Mouse (Mus musculus) forebrain, embryonic 16.5 days (tissue): ENCODE results near the gene Fbln7. TPM values are rescaled to one million over a fixed set of nuclear protein-coding genes. Genes with fewer than 3 reads are reported as not detected.

Experiments
- ATAC-seq: fragments of 200-750 bp; cut with Nextera tagmentation; 2 replicates; pipeline ENCODE4 v1.8.0; 2017; ENCODE audit warnings: mild to moderate bottlenecking, moderate library complexity
- H3K27ac ChIP-seq: fragments of 300-500 bp; sonication (generic); 2 replicates; pipeline ENCODE4 v1.5.1; 2014; ENCODE audit warnings: low read length, control low read depth
- H3K27me3 ChIP-seq: fragments of 300-500 bp; sonication (generic); replicated peaks from 2 replicates; pipeline ENCODE4 v1.6.1; 2014; ENCODE audit warnings: low read length; ENCODE audit not compliant: control insufficient read depth, insufficient read depth
- H3K36me3 ChIP-seq: fragments of 300-500 bp; sonication (generic); 2 replicates; pipeline ENCODE4 v1.6.1; 2014; ENCODE audit not compliant: control insufficient read depth, insufficient read depth
- H3K4me1 ChIP-seq: fragments of 300-500 bp; sonication (generic); replicated peaks from 2 replicates; pipeline ENCODE4 v1.6.1; 2014; ENCODE audit warnings: low read length; ENCODE audit not compliant: control insufficient read depth, insufficient read depth
- H3K4me2 ChIP-seq: fragments of 300-500 bp; sonication (generic); 2 replicates; pipeline ENCODE4 v1.6.1; 2014; ENCODE audit warnings: mild to moderate bottlenecking, low read length, control low read depth
- H3K4me3 ChIP-seq: fragments of 300-500 bp; sonication (generic); replicated peaks from 2 replicates; pipeline ENCODE4 v1.5.1; 2014; ENCODE audit warnings: mild to moderate bottlenecking, low read length, control low read depth
- H3K9ac ChIP-seq: fragments of 300-500 bp; sonication (generic); replicated peaks from 2 replicates; pipeline ENCODE4 v1.6.1; 2014; ENCODE audit warnings: low read depth, low read length, control low read depth
- H3K9me3 ChIP-seq: fragments of 300-500 bp; sonication (generic); 2 replicates; pipeline ENCODE4 v1.6.1; 2016; ENCODE audit warnings: low read length; ENCODE audit not compliant: control insufficient read depth
- WGBS: fragments of 180-500 bp; shearing (Covaris S2); extraction: QIAGEN DNeasy Blood & Tissue Kit; methylation state at CpG from one replicate; pipeline ENCODE4 v1.1.7; 2014; 5-methylcytosine and 5-hydroxymethylcytosine counted together
- polyA plus RNA-seq: library from polyadenylated mRNA; unstranded; fragments of >200 nt; fragmentation: Nextera tagmentation; extraction: Ambion mirVana; gene quantifications from 2 replicates; pipeline ENCODE4 v1.2.1, GENCODE M21; 2015

Fbln7 gene
- polyA plus RNA-seq = 1.7 and 2.4 TPM in 2 replicates

DNA sequence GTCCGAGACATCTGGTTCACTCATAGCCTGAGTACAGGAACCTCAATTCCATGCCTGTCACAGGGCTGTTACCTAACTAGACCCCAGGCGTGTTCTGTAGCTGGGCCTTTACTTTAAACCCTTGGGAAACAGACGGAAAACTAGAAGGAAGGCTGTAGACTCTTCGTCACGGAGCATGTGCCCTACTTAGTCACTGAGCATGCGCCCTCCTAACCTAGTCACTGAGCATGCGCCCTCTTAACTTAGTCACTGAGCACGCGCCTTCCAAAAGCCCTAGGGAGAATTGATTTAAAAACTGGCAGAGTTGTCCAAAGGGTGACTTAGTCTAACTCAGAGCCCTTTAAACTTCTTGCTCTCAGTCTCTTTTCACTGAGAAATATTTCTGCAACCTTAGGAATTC lies at the start of gene Fbln7:
TSS of gene Fbln7 (plus strand) at position 346 of the 400 bp plus-strand sequence.
- no peak within 1 kb of the TSS for H3K27ac ChIP-seq
- WGBS = 93% methylated on average over 9 of the region's 9 CpGs
- peak within 1 kb of the TSS; percentile 68 for H3K9ac ChIP-seq
- H3K27me3 ChIP-seq = peaks cover 4% of the 10 kb centered on the region; the same call in 1 of the 2 replicates
- H3K4me1 ChIP-seq = peaks cover 7% of the 10 kb centered on the region
- no peak for ATAC-seq
- no peaks in the 10 kb centered on the region for H3K36me3 ChIP-seq
- no peaks in the 10 kb centered on the region for H3K9me3 ChIP-seq
- peak within 1 kb of the TSS; percentile 55 for H3K4me3 ChIP-seq
- H3K4me2 ChIP-seq = peak within 1 kb of the TSS; percentile 96

DNA sequence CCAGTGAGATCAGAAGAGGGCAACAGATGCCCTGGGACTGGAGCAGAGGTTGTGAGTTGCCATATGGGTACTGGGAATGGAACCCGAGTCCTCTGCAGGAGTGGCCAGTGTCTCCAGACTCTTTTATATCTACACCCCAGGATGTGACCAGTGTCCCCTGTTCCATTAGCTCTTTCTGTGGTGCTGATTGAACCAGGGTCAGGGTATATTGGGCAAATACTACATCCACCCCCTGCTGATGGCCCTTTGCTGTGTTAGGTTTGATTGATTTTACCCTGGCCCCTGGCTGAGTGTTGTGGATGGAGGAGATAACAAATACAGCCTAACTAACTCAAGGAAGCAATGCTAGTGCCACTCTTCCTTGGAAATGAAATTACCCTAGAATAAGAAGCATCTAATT lies 46.5 kb upstream of the Fbln7 start:
- Histone ChIP-seq H3K27ac (no peak overlapping the region), H3K36me3 (no peaks in the 10 kb centered on the region), H3K27me3 (no peaks in the 10 kb centered on the region), H3K4me3 (no peak overlapping the region), H3K9ac (no peak overlapping the region), H3K4me2 (no peak overlapping the region), H3K4me1 (peaks cover 15% of the 10 kb centered on the region), H3K9me3 (no peaks in the 10 kb centered on the region)
- WGBS = 68% methylated on average over 1 of the region's 1 CpGs
- no peak for ATAC-seq

DNA sequence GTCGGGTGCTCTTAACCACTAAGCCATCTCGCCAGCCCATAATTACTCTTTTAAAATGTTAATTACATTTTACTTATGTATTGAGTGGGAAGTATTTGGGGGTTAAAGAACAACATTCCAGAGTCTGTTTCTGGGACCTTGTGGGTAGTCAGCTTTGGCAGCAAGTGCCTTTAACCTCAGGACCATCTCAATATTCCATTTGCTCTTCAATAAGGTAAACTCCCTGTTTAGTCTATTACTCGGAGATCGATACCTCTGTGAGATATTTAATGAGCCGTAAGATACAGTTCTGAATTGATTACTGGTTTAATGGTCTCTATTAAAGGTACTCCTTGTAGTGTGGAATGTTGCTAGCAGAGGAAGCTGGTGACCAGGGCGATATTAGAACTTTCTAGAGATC lies 45.9 kb upstream of the Fbln7 start:
- Histone ChIP-seq H3K27ac (no peak overlapping the region), H3K9ac (no peak overlapping the region), H3K27me3 (no peaks in the 10 kb centered on the region), H3K4me3 (peak overlapping the region; percentile 2; the same call in 1 of the 2 replicates), H3K36me3 (no peaks in the 10 kb centered on the region), H3K4me1 (peaks cover 15% of the 10 kb centered on the region), H3K9me3 (no peaks in the 10 kb centered on the region), H3K4me2 (peak overlapping the region; percentile 64)
- WGBS = 40% methylated on average over 6 of the region's 6 CpGs
- ATAC-seq = no peak

DNA sequence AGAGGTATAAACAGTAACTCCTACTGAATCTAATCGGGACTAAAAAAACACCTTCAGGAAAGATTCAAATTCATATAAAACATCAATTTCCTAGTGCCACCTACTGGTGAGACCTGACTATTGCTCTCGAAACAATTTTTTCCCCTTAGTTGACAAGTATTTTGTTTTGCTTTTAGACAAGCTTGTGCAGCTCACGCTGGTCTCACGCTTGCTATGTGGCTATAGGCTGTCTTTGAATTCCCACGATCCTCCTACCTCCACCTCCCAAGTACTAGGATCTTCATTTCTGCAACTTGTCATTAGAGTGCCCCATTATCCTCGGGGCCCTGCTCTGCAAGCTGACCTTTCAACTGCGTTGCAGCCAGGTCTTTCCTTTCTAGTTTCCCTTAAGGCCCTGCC lies 45.4 kb upstream of the Fbln7 start:
- Histone ChIP-seq H3K36me3 (no peaks in the 10 kb centered on the region), H3K4me1 (peaks cover 15% of the 10 kb centered on the region), H3K9me3 (no peaks in the 10 kb centered on the region), H3K27me3 (no peaks in the 10 kb centered on the region), H3K27ac (peak overlapping the region; percentile 73), H3K9ac (0 out of 2 replicates have a peak overlapping the region, but pooled peaks have one; percentile 7), H3K4me3 (peak overlapping the region; percentile 88), H3K4me2 (peak overlapping the region; percentile 64)
- peak; percentile 54 for ATAC-seq
- WGBS = 0% methylated on average over 7 of the region's 7 CpGs

DNA sequence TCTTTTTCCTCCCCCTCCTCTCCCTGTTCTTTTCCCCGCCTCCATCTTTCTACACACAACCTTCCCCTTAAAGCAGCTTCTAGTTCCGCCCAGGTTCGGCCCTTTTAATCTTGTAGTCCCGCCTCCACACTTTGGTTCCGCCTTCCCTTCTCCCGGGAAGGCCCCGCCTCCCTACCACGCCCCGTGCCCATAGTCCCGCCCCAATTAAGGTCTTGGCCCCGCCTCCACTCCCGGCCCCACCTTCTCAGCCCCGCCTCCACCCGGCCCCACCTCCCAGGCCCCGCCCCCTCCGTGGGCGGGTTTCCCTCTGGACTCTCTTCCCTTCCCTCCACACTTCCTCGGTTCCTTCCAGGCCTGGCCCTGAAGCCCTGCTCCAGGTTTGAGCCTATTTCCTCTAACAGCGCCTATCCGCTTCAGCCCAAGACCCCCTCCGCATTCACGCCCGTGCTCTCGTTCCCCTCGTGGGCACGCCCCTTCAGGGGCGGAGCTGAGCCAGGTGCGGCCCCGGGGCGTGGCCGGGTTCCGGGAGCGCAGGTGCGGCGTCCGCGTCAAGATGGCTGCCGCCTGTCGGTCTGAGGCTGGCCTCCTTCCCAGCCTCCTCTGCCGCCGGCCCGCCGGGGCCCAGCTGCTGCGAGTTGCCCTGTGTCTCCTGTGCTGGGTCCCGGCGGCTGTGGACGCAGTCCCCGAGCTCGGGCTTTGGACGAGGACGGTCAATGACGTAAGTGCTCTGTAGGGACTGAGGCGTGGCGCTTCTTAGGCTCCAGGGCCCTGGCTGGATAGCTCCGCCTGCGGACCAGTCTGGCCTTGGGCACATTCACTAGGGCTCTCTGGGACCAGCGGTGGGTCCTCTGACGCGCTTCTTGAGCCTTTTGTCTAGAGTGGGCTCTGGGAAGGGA lies 44.7 kb upstream of the Fbln7 start, which contains the start of gene Tmem87b:
TSS of gene Tmem87b (plus strand) at position 333 of the 896 bp plus-strand sequence.
- Histone ChIP-seq H3K4me2 (peak within 1 kb of the TSS; percentile 64), H3K9me3 (no peaks in the 10 kb centered on the region), H3K27ac (peak within 1 kb of the TSS; percentile 96), H3K4me1 (peaks cover 15% of the 10 kb centered on the region), H3K36me3 (no peaks in the 10 kb centered on the region), H3K27me3 (no peaks in the 10 kb centered on the region), H3K9ac (peak within 1 kb of the TSS; percentile 87), H3K4me3 (peak within 1 kb of the TSS; percentile 88)
- peak; percentile 94 for ATAC-seq
- WGBS = under 1% methylated on average over 59 of the region's 59 CpGs

DNA sequence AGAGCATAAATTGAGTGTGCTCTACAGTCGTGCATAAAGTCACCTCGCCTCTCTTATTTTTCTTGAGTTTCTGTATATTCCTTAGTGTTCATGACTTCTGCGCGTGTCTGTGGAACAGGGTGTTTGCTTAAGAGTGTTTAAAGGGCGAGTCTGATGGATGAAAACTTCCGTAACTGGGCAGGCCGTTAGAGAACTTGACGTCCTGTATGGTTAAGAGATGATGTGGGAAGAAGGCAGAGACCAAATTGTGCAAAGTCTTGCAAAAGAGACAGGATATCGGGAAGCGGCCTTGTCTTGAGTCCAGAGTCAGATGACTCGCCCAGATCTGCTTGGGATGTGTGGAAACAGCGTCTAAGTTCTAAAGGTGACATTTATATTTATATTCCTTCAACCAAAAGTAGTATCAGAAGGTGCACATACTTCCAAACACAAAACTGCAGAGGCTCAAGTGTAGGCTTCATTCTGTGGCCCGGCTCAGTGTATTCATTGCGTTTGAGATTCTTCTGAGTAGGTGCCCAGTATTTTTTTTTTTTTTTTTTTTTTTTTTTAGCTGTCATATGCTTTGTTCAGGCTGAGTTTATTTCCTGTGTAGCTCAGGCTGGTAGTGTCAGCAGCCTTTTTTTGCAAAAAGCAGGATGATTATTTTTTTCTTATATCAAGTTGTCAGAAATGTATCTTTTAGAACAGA lies 43.7 kb upstream of the Fbln7 start:
- 11% methylated on average over 14 of the region's 14 CpGs for WGBS
- H3K27ac ChIP-seq = peak overlapping the region; percentile 96
- peak overlapping the region; percentile 87 for H3K9ac ChIP-seq
- H3K36me3 ChIP-seq = no peaks in the 10 kb centered on the region
- no peak for ATAC-seq
- peaks cover 15% of the 10 kb centered on the region for H3K4me1 ChIP-seq
- H3K4me3 ChIP-seq = peak overlapping the region; percentile 88
- no peaks in the 10 kb centered on the region for H3K27me3 ChIP-seq
- H3K9me3 ChIP-seq = no peaks in the 10 kb centered on the region
- peak overlapping the region; percentile 64 for H3K4me2 ChIP-seq

DNA sequence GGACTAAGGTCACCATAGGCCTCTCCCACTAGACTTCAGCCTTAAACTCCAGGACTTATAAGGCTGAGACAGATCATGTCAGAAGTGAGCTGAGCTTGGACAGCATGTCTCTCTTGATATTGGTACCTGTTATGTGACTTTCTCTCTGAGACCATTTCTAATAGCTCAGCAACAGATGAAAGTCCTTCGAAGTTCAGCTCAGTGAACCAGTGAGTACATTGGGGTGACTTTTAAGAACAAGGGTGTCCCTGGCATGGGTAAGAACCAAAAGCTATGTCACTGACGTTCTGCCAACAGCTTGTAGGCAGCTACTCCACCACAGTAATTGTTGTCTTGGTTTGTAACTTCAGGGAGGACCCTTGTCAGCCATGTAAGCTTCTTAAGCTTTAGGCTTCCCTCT lies 42.1 kb upstream of the Fbln7 start:
- no peak overlapping the region for H3K4me2 ChIP-seq
- H3K9me3 ChIP-seq = no peaks in the 10 kb centered on the region
- H3K27me3 ChIP-seq = no peaks in the 10 kb centered on the region
- ATAC-seq = no peak
- H3K27ac ChIP-seq = no peak overlapping the region
- no peak overlapping the region for H3K9ac ChIP-seq
- no peaks in the 10 kb centered on the region for H3K36me3 ChIP-seq
- H3K4me1 ChIP-seq = peaks cover 15% of the 10 kb centered on the region
- 88% methylated on average over 2 of the region's 2 CpGs for WGBS
- no peak overlapping the region for H3K4me3 ChIP-seq

DNA sequence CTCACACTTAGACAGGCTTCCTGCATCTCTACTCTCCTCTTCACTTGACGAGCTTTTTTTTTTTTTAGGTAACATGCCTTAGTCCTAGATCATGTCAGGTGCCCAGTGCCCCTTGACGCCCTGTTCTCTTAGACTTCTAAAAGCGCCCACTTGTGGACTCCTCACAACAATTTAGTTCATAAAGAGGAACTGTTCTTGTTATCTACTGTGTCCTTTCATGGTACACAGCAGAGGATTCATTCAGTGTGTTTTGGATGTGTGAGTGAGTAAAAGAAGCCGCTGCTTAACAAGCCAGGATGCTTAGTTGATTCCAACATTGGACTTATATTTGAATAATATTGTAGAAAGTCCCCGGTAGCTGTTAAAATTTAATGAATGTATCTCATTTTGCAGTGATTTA lies 38.9 kb upstream of the Fbln7 start:
- no peak for ATAC-seq
- Histone ChIP-seq H3K4me2 (no peak overlapping the region), H3K27me3 (no peaks in the 10 kb centered on the region), H3K4me3 (no peak overlapping the region), H3K4me1 (peaks cover 8% of the 10 kb centered on the region), H3K27ac (no peak overlapping the region), H3K9me3 (no peaks in the 10 kb centered on the region), H3K36me3 (peaks cover 8% of the 10 kb centered on the region; the same call in 1 of the 2 replicates), H3K9ac (no peak overlapping the region)
- 78% methylated on average over 5 of the region's 5 CpGs for WGBS

DNA sequence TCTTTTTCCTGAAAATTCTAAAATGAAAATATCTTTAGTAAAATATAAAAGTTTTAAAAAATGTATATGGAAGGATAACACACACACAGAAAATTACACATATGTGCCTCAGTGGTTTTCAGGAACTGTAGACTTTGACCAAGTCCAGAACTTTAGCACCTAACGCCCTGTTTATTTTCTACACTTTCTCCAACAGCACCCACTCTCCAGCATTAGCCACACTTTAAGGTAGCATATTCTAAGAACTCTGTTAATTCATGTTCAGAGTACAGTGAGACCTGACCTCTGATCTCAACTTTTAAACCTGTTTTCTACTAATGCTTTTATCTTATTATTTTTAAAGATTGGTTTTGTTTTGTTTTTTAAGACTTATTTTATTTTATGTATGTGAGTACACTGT lies 35.0 kb upstream of the Fbln7 start:
- no peak overlapping the region for H3K4me3 ChIP-seq
- no peaks in the 10 kb centered on the region for H3K27me3 ChIP-seq
- no peak overlapping the region for H3K27ac ChIP-seq
- peaks cover 22% of the 10 kb centered on the region for H3K36me3 ChIP-seq
- no peaks in the 10 kb centered on the region for H3K9me3 ChIP-seq
- WGBS = 96% methylated on average over 1 of the region's 1 CpGs
- H3K9ac ChIP-seq = no peak overlapping the region
- ATAC-seq = no peak
- no peaks in the 10 kb centered on the region for H3K4me1 ChIP-seq
- H3K4me2 ChIP-seq = no peak overlapping the region
